Mouse (Mus musculus): ENCODE results near the gene Sac3d1. TPM values are rescaled to one million over a fixed set of nuclear protein-coding genes. Genes with fewer than 3 reads are reported as not detected.
A peak's percentile ranks its signal among the peaks of the same experiment; 100 is the strongest.

The Sac3d1 gene
- total RNA-seq, 4 experiments from 2014 or later = 13.7 to 18.9 (median 16.1) TPM

GRCm38 (mm10) chr19:6068951-6069350 lies 49.5 kb downstream of the Sac3d1 start:
- DNase-seq = no peak

- DNase-seq = peak; percentile 93
Measured at GRCm38 (mm10) chr19:6067724-6068415, 50.6 kb downstream of the Sac3d1 start, which contains the start of gene Tm7sf2. Gene Tm7sf2 (minus strand): TSS chr19:6068373.

GRCm38 (mm10) chr19:6067011-6067723 lies 51.3 kb downstream of the Sac3d1 start:
- peak; percentile 69 for DNase-seq

- no peak for DNase-seq
Measured at GRCm38 (mm10) chr19:6066571-6066970, 51.9 kb downstream of the Sac3d1 start.

Other genes starting within 250 kb of the Sac3d1 start
- gene Frmd8, start 243.4 kb downstream of the Sac3d1 start, total RNA-seq (2022) = 10 to 100 TPM; 47.6 to 55.2 (median 53.4) TPM
- 10 to 100 TPM; 12.8 to 21.7 (median 17.5) TPM for gene Slc25a45, start 240.8 kb downstream of the Sac3d1 start, total RNA-seq (2022)
- gene Tigd3, start 224.5 kb downstream of the Sac3d1 start, total RNA-seq (2022) = 1 to 10 TPM in 3 of 4 experiments, under 1 TPM in 1; 0.93 to 3.5 (median 1.6) TPM
- gene Dpf2, start 205.6 kb downstream of the Sac3d1 start, total RNA-seq (2022) = 100 to 1,000 TPM in 3 of 4 experiments, 10 to 100 TPM in 1; 93.7 to 147 (median 129) TPM
- gene Cdc42ep2, start 193.8 kb downstream of the Sac3d1 start, total RNA-seq (2022) = 1 to 10 TPM; 4.9 to 9.6 (median 8.3) TPM
- 10 to 100 TPM; 22.5 to 51.0 (median 27.8) TPM for gene Pola2, start 154.4 kb downstream of the Sac3d1 start, total RNA-seq (2022)
- not detected for gene Slc22a20, start 132.5 kb downstream of the Sac3d1 start, total RNA-seq (2022)
- gene Capn1, start 102.8 kb downstream of the Sac3d1 start, total RNA-seq (2022) = 10 to 100 TPM; 40.6 to 54.1 (median 47.3) TPM
- 10 to 100 TPM; 59.6 to 78.9 (median 62.2) TPM for gene Syvn1, start 72.1 kb downstream of the Sac3d1 start, total RNA-seq (2022)
- gene Mrpl49, start 60.9 kb downstream of the Sac3d1 start, total RNA-seq (2022) = 10 to 100 TPM; 52.0 to 61.8 (median 59.6) TPM
- 1,000 to 10,000 TPM; 1,027 to 1,106 (median 1,086) TPM for gene Fau, start 60.8 kb downstream of the Sac3d1 start, total RNA-seq (2022)
- 10 to 100 TPM; 31.6 to 43.1 (median 34.6) TPM for gene Znhit2, start 57.5 kb downstream of the Sac3d1 start, total RNA-seq (2022)
- gene Tm7sf2, start 50.3 kb downstream of the Sac3d1 start, total RNA-seq (2022) = 10 to 100 TPM; 24.9 to 36.1 (median 27.2) TPM
- 10 to 100 TPM; 66.2 to 92.3 (median 81.3) TPM for gene Vps51, start 41.4 kb downstream of the Sac3d1 start, total RNA-seq (2022)
- 1 to 10 TPM in 1 of 4 experiments, under 1 TPM in 1, not detected in 2; 0.87 to 1.0 TPM for gene Tmem262, start 38.6 kb downstream of the Sac3d1 start, total RNA-seq (2022)
- gene Gm28374, start 36.4 kb downstream of the Sac3d1 start, total RNA-seq (2022) = not detected
- gene Zfpl1, start 33.7 kb downstream of the Sac3d1 start, total RNA-seq (2022) = 10 to 100 TPM; 37.2 to 50.5 (median 44.7) TPM
- 1 to 10 TPM in 1 of 4 experiments, under 1 TPM in 3; 0.46 to 1.2 (median 0.63) TPM for gene Cdca5, start 33.7 kb downstream of the Sac3d1 start, total RNA-seq (2022)
- gene AC131692.1, start 24.2 kb downstream of the Sac3d1 start, total RNA-seq (2022) = not detected
- under 1 TPM in 1 of 4 experiments, not detected in 3; 0.27 TPM for gene Naaladl1, start 12.9 kb downstream of the Sac3d1 start, total RNA-seq (2022)
- gene Snx15, start 9.7 kb upstream of the Sac3d1 start, total RNA-seq (2022) = 10 to 100 TPM; 34.0 to 49.1 (median 37.8) TPM
- 1 to 10 TPM; 1.4 to 3.5 (median 2.7) TPM for gene Batf2, start 22.3 kb upstream of the Sac3d1 start, total RNA-seq (2022)
- 100 to 1,000 TPM in 2 of 4 experiments, 10 to 100 TPM in 2; 92.7 to 127 (median 112) TPM for gene Arl2, start 22.9 kb upstream of the Sac3d1 start, total RNA-seq (2022)
- 1 to 10 TPM; 2.0 to 4.4 (median 3.5) TPM for gene Majin, start 65.7 kb upstream of the Sac3d1 start, total RNA-seq (2022)
- gene Gpha2, start 107.7 kb upstream of the Sac3d1 start, total RNA-seq (2022) = 10 to 100 TPM; 23.4 to 37.6 (median 29.4) TPM
- 100 to 1,000 TPM; 103 to 160 (median 124) TPM for gene Ppp2r5b, start 117.2 kb upstream of the Sac3d1 start, total RNA-seq (2022)
- gene Atg2a, start 123.0 kb upstream of the Sac3d1 start, total RNA-seq (2022) = 10 to 100 TPM; 38.6 to 57.9 (median 48.3) TPM
- 100 to 1,000 TPM in 3 of 4 experiments, 10 to 100 TPM in 1; 90.8 to 130 (median 118) TPM for gene Ehd1, start 158.1 kb upstream of the Sac3d1 start, total RNA-seq (2022)
- 10 to 100 TPM; 24.4 to 45.7 (median 38.4) TPM for gene Cdc42bpg, start 187.8 kb upstream of the Sac3d1 start, total RNA-seq (2022)
- gene Men1, start 216.3 kb upstream of the Sac3d1 start, total RNA-seq (2022) = 10 to 100 TPM; 53.4 to 67.8 (median 64.5) TPM
- 10 to 100 TPM; 40.6 to 81.6 (median 61.5) TPM for gene Map4k2, start 222.5 kb upstream of the Sac3d1 start, total RNA-seq (2022)
- 100 to 1,000 TPM; 193 to 274 (median 215) TPM for gene Sf1, start 245.0 kb upstream of the Sac3d1 start, total RNA-seq (2022)